Mouse (Mus musculus) stomach, embryonic 16.5 days (tissue): ENCODE data around the gene AK157302. TPM values are rescaled to one million over a fixed set of nuclear protein-coding genes. Genes with fewer than 3 reads are reported as not detected.

Source experiments
- ATAC-seq: fragments of 200-750 bp; cut with Nextera tagmentation; 2 replicates; pipeline ENCODE4 v1.8.0; 2017; ENCODE audit warnings: moderate number of reproducible peaks, moderate TSS enrichment; ENCODE audit not compliant: insufficient read depth, low FRiP score
- H3K27ac ChIP-seq: fragments of 300-500 bp; sonication (generic); 2 replicates; pipeline ENCODE4 v1.5.1; 2014; ENCODE audit warnings: low read length
- H3K27me3 ChIP-seq: fragments of 300-500 bp; sonication (generic); 2 replicates; pipeline ENCODE4 v1.6.1; 2014; ENCODE audit warnings: low read length, control low read depth, mixed read lengths; ENCODE audit not compliant: control insufficient read depth, insufficient read depth
- H3K36me3 ChIP-seq: fragments of 300-500 bp; sonication (generic); 2 replicates; pipeline ENCODE4 v1.6.1; 2014; ENCODE audit warnings: low read length; ENCODE audit not compliant: control insufficient read depth, insufficient read depth
- H3K4me1 ChIP-seq: fragments of 300-500 bp; sonication (generic); 2 replicates; pipeline ENCODE4 v1.6.1; 2014; ENCODE audit warnings: low read length, control low read depth, mixed read lengths; ENCODE audit not compliant: control insufficient read depth, insufficient read depth
- H3K4me2 ChIP-seq: fragments of 300-500 bp; sonication (generic); 2 replicates; pipeline ENCODE4 v1.6.1; 2014; ENCODE audit warnings: low read depth, low read length, mixed read lengths
- H3K4me3 ChIP-seq: fragments of 300-500 bp; sonication (generic); replicated peaks from 2 replicates; pipeline ENCODE4 v1.5.1; 2014; ENCODE audit warnings: mild to moderate bottlenecking, low read length
- H3K9ac ChIP-seq: fragments of 300-500 bp; sonication (generic); 2 replicates; pipeline ENCODE4 v1.6.1; 2014; ENCODE audit warnings: low read length
- H3K9me3 ChIP-seq: fragments of 300-500 bp; sonication (generic); replicated peaks from 2 replicates; pipeline ENCODE4 v1.6.1; 2016; ENCODE audit warnings: low read length, control low read depth; ENCODE audit not compliant: control insufficient read depth
- WGBS: fragments of 180-500 bp; shearing (Covaris S2); extraction: QIAGEN DNeasy Blood & Tissue Kit; methylation state at CpG from one replicate; pipeline ENCODE4 v1.1.7; 2014; 5-methylcytosine and 5-hydroxymethylcytosine counted together
- microRNA counts: library from miRNA; unstranded; fragments of <30 nt; microRNA quantifications from one replicate; lab custom pipeline; 2016
- microRNA-seq: library from miRNA; unstranded; fragments of <30 nt; microRNA quantifications from one replicate; pipeline ENCODE4, GENCODE M21; 2016
- polyA plus RNA-seq: library from polyadenylated mRNA; unstranded; fragments of >200 nt; fragmentation: Nextera tagmentation; extraction: Ambion mirVana; gene quantifications from 2 replicates; pipeline ENCODE4 v1.2.1, GENCODE M21; 2015

The AK157302 gene
- polyA plus RNA-seq, 1 experiment from 2014 or later: 0.48 TPM

DNA sequence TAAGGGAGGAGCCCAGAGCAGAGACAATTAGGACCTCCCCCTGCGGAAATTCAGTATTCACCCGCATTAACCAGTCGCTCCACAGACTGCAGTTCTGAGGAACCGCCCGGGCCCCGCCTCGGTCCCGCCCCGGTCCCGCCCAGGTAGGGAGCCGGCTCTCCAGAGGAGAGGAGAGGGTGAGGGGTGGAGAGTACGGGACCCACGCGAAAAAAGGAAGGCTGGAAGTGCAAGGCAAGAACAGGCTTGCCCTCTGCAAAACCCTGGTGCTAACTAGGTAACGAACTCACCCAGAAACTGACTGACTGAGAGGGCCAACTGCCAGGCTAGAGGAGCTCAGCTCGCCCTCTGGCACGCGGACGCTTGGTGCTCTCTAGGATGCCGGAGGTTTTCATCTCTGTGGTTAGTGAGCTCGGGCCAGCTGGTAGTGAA, 11.2 kb downstream of the AK157302 start:
- ATAC-seq: peak; percentile 100
- Histone ChIP-seq H3K27ac (peak overlapping the region; percentile 86), H3K9ac (peak overlapping the region; percentile 81), H3K4me2 (peak overlapping the region; percentile 72), H3K36me3 (no peaks in the 10 kb centered on the region), H3K27me3 (no peaks in the 10 kb centered on the region), H3K4me1 (0 out of 2 replicates have a peak, but pooled peaks cover 6% of the 10 kb centered on the region), H3K4me3 (peak overlapping the region; percentile 70), H3K9me3 (no peaks in the 10 kb centered on the region)
- under 1% methylated on average over 21 of the region's 21 CpGs for WGBS

DNA sequence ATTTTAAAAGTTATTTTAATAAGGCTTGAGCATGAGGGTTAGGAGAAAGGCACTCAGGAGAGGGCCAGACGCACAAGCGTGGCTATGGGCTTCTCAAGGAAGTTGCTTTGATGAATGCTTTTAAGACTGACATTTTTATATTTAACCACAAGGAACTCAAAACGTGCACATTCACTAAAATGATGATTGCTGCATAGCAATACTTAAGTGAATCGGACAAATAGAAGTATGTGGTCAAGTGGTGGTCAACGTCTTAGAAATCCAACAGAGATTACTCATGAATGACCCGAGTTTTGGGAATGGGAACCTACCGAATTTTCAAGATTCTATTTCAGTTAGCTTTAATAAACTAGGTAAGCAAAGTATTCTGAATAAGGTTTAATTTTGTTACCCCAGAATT, 35.1 kb downstream of the AK157302 start:
- Histone ChIP-seq H3K4me1 (peaks cover 4% of the 10 kb centered on the region; the same call in 1 of the 2 replicates), H3K36me3 (peaks cover 4% of the 10 kb centered on the region; the same call in 1 of the 2 replicates), H3K9ac (peak overlapping the region; percentile 46), H3K9me3 (no peaks in the 10 kb centered on the region), H3K27ac (no peak overlapping the region), H3K4me3 (peak overlapping the region; percentile 93), H3K27me3 (no peaks in the 10 kb centered on the region), H3K4me2 (peak overlapping the region; percentile 73)
- WGBS: 40% methylated on average over 7 of the region's 7 CpGs
- ATAC-seq: no peak

DNA sequence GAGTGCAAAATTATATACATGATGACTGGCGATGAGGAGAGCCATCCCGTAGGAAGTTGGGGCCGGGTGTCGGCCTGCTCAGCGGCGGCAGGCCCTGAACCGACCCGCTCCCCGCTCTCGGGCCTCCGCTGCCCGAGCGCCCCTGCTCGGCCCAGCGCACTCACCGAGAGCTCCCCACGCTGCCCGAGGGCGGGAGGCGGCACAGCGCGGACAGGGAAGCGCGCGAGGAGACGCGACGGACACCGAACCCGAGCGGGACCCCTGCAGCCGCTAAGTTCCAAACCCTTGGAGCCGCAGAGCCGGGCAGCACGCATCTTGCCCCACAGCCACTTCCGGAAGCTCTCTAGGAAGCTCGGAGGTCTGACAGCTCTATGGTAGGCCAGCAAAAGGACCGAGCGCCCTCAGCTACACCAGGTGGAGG, 35.8 kb downstream of the AK157302 start, which contains the start of gene Zkscan8:
Gene Zkscan8 (minus strand): TSS at position 340 of the 421 bp plus-strand sequence.
- Histone ChIP-seq H3K27ac (peak within 1 kb of the TSS; percentile 95), H3K4me1 (peaks cover 4% of the 10 kb centered on the region; the same call in 1 of the 2 replicates), H3K4me2 (peak within 1 kb of the TSS; percentile 73), H3K4me3 (peak within 1 kb of the TSS; percentile 93), H3K27me3 (no peaks in the 10 kb centered on the region), H3K9me3 (no peaks in the 10 kb centered on the region), H3K36me3 (peaks cover 4% of the 10 kb centered on the region; the same call in 1 of the 2 replicates), H3K9ac (peak within 1 kb of the TSS; percentile 100)
- under 1% methylated on average over 39 of the region's 39 CpGs for WGBS
- ATAC-seq: peak; percentile 99

DNA sequence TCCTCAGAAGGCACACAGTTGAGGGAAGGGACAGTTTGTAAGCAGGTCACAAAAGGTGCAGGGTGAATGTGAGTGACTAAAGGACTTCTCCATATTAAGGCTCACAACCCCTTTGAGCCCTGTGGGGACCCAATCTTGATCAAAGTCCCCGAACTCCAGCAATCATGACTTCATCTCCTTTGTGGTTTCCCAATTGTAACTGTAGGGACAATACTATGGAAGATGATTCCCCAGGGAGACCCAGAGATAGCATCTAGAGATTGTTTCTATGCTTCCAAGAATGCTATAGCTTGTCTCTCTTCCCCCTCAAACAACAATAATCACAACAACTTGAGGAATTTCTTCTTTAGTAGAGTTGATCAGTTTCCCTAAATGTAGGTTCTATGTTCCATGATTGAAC, 47.7 kb downstream of the AK157302 start, which contains the start of gene Olfr1366:
Gene Olfr1366 (minus strand): TSS at position 101 of the 400 bp plus-strand sequence.
- Histone ChIP-seq H3K27me3 (no peaks in the 10 kb centered on the region), H3K9me3 (no peaks in the 10 kb centered on the region), H3K4me3 (no peak within 1 kb of the TSS), H3K27ac (no peak within 1 kb of the TSS), H3K36me3 (no peaks in the 10 kb centered on the region), H3K9ac (no peak within 1 kb of the TSS), H3K4me2 (no peak within 1 kb of the TSS), H3K4me1 (no peaks in the 10 kb centered on the region)
- 77% methylated on average over 1 of the region's 1 CpGs for WGBS
- no peak for ATAC-seq

MicroRNAs within 50 kb of the gene (microRNA counts, 519-probe panel; counts per million panel counts)
- 2,931 counts per million, percentile 67 among the panel's probes with 10 or more counts for microRNA mmu-miR-1896 (lab: Ali Mortazavi, UCI)

Small RNAs within 50 kb of the gene (microRNA-seq; reads per million reads assigned to microRNA genes)
- not detected for gene Mir1896

Other genes with a start within 250 kb of the AK157302 start
- gene Gpx5, start 202.5 kb upstream of the AK157302 start, polyA plus RNA-seq: not detected in 2 replicates
- not detected in 2 replicates for gene Gpx6, start 183.1 kb upstream of the AK157302 start, polyA plus RNA-seq
- gene Olfr1367, start 148.3 kb upstream of the AK157302 start, polyA plus RNA-seq: not detected in 2 replicates
- gene Zscan12, start 132.4 kb upstream of the AK157302 start, polyA plus RNA-seq: 8.6 and 9.6 TPM in 2 replicates
- gene Zkscan3, start 92.5 kb upstream of the AK157302 start, polyA plus RNA-seq: 66.8 and 73.7 TPM in 2 replicates
- 2.3 and 2.4 TPM in 2 replicates for gene Pgbd1, start 54.2 kb upstream of the AK157302 start, polyA plus RNA-seq
- gene Zscan26, start 41.5 kb upstream of the AK157302 start, polyA plus RNA-seq: 27.1 and 30.3 TPM in 2 replicates
- gene Nkapl, start 26.7 kb upstream of the AK157302 start, polyA plus RNA-seq: 1.3 and 1.6 TPM in 2 replicates
- gene Zkscan4, start 16.3 kb upstream of the AK157302 start, polyA plus RNA-seq: 2.8 and 3.4 TPM in 2 replicates
- not detected in 2 replicates for gene Gm10065, start 15.8 kb upstream of the AK157302 start, polyA plus RNA-seq
- 6.7 and 20.9 TPM in 2 replicates for gene Gm11273, start 6.2 kb downstream of the AK157302 start, polyA plus RNA-seq
- 6.1 and 6.8 TPM in 2 replicates for gene Zkscan8, start 35.9 kb downstream of the AK157302 start, polyA plus RNA-seq
- 0.14 and 0.18 TPM in 2 replicates for gene Olfr1366, start 47.6 kb downstream of the AK157302 start, polyA plus RNA-seq
- gene Olfr1535, start 64.7 kb downstream of the AK157302 start, polyA plus RNA-seq: 0.13 TPM in 1 of 2 replicates, not detected in the other
- not detected in 2 replicates for gene Olfr1364, start 86.5 kb downstream of the AK157302 start, polyA plus RNA-seq
- not detected in 2 replicates for gene Olfr1362, start 118.8 kb downstream of the AK157302 start, polyA plus RNA-seq
- not detected in 2 replicates for gene Olfr11, start 147.3 kb downstream of the AK157302 start, polyA plus RNA-seq
- not detected in 2 replicates for gene Olfr1361, start 168.2 kb downstream of the AK157302 start, polyA plus RNA-seq
- not detected in 2 replicates for gene Olfr1360, start 182.2 kb downstream of the AK157302 start, polyA plus RNA-seq
- not detected in 2 replicates for gene Olfr1359, start 202.9 kb downstream of the AK157302 start, polyA plus RNA-seq
- gene Hist1h2bl, start 220.9 kb downstream of the AK157302 start, polyA plus RNA-seq: 1.5 and 3.8 TPM in 2 replicates
- 7.3 and 11.8 TPM in 2 replicates for gene Hist1h2ai, start 221.2 kb downstream of the AK157302 start, polyA plus RNA-seq
- gene Hist1h3h, start 222.4 kb downstream of the AK157302 start, polyA plus RNA-seq: 4.6 and 5.6 TPM in 2 replicates
- gene Hist1h2bm, start 226.8 kb downstream of the AK157302 start, polyA plus RNA-seq: 1.9 and 2.5 TPM in 2 replicates
- gene Hist1h4j, start 239.8 kb downstream of the AK157302 start, polyA plus RNA-seq: 1.7 and 2.3 TPM in 2 replicates